Mouse (Mus musculus): ENCODE data around the gene Rsg1.

DNA sequence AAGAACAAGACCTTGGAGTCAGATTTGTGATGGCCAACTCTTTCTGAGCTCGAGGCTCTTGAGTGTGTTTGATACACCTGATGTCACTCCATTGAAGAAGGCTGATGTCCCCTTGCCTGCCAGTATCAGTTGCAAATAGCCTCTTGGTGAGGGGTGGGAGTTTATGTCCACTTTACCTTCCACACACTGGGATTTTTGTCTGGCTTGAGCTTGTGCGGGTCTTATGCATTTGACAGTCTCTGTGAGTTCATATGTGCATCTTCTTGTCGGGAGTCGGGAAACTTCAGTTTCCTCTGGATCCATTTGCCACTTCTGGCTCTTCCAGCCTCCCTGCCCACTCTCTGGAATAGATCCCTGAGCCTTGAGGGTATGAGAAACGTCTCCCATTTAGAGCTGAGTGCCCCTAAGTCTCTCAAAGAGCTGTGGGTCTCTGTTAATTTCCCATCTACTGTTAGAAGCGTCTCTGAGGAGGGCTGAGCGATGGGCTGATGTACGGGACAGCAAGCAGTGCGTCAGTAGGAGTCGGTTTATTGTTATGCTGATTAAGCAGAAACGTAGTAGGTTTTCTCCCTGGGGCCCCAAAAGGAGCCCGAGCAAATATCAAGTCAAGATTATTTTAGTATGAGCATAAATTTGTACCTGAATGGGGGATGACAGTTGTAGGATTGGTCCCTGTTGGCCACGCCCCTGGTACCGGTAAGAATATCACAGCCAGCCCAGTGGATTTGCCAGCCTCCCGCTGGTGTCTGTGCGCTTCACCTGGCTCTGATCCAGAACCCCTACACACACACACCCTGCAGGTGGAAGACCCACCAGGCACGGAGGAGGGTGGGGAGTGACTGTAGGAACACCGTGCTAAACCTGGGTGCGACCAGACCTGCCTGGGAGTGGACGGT is 25.0 kb downstream of the Rsg1 start:
- TF ChIP-seq CTCF (IDR thresholded peaks at IDR 0.05; ENCODE audit: control insufficient read depth, insufficient read depth, insufficient replicate concordance, low read depth, low read length), result no peak
- TF ChIP-seq POLR2A (IDR thresholded peaks at IDR 0.05; ENCODE audit: control insufficient read depth, low read depth, low read length), result no peak
